Mouse (Mus musculus) ovary, adult 2 months (tissue): ENCODE results near the gene Gm11554. TPM values are rescaled to one million over a fixed set of nuclear protein-coding genes. Genes with fewer than 3 reads are reported as not detected.

Source experiments
- polyA plus RNA-seq: library from polyadenylated mRNA; depleted of rRNA; stranded (reverse); fragments of >200 nt; gene quantifications from 2 replicates; pipeline ENCODE4 v1.2.3, GENCODE M21; 2012; rRNA removed

Gm11554 gene
- not detected in 2 replicates for polyA plus RNA-seq

DNA sequence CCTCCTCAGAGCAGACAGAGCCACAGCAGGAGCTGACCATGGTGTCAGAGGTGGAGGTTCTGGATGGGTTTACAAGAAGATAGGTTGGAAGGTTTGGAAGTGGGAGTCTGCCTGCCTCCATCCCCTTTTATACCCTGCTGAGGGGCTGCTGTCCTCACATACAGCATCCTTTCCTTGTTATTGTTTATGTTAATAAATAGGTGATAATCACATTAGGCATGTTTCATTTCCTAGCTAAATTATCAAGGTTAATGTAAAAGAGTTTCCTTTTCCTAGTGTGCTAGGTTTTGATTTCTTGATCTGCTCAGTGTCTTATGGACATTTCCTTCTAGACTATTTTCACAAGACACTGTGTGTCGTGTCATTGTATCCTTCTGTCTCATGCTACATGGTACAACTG lies at the start of gene Gm11554:
TSS of gene Gm11554 (minus strand) at position 101 of the 400 bp plus-strand sequence.

DNA sequence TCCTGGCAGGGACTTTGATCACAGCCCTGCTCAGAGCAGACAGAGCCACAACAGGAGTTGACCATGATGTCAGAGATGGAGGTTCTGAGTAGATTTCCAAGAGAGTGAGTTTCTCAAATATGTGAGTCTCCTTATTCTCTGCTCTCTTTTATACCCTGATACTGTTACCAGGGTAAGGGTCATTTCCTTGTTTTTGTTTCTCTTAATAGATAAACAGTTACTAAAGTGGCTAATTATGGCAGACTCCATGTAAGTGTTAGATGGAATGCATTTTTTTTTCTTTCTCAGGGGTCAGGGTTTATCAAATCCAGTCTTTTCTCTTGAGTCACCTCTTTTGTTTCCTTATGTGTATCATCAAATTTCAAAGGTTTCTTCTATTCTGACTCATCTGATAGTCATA lies 47.3 kb upstream of the Gm11554 start, which contains the start of gene Krtap4-16:
TSS of gene Krtap4-16 (minus strand) at position 101 of the 400 bp plus-strand sequence.

DNA sequence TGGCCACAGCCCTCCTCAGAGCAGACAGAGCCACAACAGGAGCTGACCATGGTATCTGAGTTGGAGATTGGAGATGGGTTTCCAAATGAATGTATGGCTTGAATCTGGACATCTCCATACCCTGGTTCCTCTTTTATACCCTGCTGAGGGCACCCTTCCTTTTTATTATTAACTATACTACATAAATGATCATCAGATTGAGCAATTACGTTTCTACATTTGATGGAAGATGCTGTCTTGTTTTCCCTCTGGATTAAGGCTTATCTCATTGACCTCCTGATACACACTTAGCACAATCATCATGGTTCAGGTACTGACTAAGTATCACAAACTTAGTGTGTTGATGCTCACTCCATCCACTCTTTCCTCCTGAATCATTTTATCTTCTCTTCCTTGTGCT lies 33.7 kb upstream of the Gm11554 start, which contains the start of gene 2300003K06Rik:
TSS of gene 2300003K06Rik (minus strand) at position 101 of the 400 bp plus-strand sequence.

DNA sequence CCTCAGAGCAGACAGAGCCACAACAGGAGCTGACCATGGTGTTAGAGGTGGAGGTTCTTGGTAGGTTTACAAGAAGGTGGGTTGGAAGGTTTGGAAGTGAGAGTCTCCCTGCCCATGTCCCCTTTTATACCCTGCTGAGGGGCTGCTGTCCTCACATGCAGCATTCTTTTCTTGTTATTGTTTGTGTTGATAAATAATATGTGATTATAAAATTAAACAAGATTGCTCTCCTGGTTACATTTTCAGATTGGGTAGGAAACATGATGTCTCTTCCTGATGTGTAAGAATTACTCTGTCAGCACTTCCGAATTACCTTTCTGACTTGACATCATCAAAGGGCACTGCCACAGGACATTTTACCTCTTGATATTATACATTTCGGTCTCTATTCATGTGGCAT lies 11.3 kb upstream of the Gm11554 start, which contains the start of gene Gm11564:
TSS of gene Gm11564 (minus strand) at position 101 of the 400 bp plus-strand sequence.

DNA sequence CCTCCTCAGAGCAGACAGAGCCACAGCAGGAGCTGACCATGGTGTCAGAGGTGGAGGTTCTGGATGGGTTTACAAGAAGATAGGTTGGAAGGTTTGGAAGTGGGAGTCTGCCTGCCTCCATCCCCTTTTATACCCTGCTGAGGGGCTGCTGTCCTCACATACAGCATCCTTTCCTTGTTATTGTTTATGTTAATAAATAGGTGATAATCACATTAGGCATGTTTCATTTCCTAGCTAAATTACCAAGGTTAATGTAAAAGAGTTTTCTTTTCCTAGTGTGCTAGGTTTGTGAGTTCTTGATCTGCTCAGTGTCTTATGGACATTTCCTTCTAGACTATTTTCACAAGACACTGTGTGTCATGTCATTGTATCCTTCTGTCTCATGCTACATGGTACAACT lies 5.5 kb upstream of the Gm11554 start, which contains the start of gene Krtap4-13:
TSS of gene Krtap4-13 (minus strand) at position 101 of the 400 bp plus-strand sequence.

DNA sequence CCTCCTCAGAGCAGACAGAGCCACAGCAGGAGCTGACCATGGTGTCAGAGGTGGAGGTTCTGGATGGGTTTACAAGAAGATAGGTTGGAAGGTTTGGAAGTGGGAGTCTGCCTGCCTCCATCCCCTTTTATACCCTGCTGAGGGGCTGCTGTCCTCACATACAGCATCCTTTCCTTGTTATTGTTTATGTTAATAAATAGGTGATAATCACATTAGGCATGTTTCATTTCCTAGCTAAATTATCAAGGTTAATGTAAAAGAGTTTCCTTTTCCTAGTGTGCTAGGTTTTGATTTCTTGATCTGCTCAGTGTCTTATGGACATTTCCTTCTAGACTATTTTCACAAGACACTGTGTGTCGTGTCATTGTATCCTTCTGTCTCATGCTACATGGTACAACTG lies 5.4 kb downstream of the Gm11554 start, which contains the start of gene Gm11569:
TSS of gene Gm11569 (minus strand) at position 101 of the 400 bp plus-strand sequence.

DNA sequence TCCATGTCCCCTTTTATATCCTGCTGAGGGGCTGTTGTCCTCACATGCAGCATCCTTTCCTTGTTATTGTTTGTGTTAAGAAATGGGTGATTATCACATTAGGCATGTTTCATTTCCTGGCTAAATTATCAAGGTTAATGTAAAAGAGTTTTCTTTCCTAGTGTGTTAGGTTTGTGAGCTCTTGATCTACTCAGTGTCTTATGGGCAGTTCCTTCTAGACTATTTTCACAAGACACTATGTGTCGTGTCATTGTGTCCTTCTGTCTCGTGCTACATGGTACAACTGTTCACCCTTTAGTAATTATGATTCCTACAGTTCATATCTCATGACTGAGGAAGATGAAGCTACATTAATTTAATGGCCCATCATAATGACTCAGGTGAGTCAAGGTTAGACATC lies 10.9 kb downstream of the Gm11554 start, which contains the start of gene Gm11596:
TSS of gene Gm11596 (minus strand) at position 101 of the 400 bp plus-strand sequence.

DNA sequence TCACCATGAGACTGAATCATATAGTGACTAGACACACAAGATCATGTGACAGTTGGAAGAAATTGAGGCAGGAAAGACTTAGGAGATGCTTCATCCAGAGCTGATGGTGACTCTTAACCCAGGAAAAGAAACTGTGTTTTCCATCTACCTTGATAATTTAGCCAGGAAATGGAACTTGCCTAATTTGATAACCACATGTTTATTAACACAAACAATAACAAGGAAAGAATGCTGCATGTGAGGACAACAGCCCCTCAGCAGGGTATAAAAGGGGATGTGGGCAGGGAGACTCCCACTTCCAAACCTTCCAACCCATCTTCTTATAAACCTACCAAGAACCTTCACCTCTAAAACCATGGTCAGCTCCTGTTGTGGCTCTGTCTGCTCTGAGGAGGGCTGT lies 19.3 kb downstream of the Gm11554 start, which contains the start of gene Krtap4-9:
TSS of gene Krtap4-9 (plus strand) at position 301 of the 400 bp plus-strand sequence.

DNA sequence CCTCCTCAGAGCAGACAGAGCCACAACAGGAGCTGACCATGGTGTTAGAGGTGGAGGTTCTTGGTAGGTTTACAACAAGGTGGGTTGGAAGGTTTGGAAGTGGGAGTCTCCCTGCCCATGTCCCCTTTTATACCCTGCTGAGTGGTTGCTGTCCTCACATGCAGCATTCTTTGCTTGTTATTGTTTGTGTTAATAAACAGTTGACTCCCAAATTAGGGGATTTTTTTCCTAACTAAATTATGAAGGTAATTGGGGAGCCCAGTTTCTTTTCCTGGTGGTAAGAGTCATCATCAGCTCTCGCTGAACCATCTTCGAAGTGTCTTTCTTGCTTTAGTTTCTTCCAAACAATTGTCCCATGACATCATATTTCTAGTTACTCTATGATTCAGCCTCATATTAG lies 23.6 kb downstream of the Gm11554 start, which contains the start of gene Krtap4-8:
TSS of gene Krtap4-8 (minus strand) at position 101 of the 400 bp plus-strand sequence.

DNA sequence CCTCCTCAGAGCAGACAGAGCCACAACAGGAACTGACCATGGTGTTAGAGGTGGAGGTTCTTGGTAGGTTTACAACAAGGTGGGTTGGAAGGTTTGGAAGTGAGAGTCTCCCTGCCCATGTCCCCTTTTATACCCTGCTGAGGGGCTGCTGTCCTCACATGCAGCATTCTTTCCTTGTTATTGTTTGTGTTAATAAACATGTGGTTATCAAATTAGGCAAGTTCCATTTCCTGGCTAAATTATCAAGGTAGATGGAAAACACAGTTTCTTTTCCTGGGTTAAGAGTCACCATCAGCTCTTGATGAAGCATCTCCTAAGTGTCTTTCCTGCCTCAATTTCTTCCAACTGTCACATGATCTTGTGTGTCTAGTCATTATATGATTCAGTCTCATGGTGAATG lies 31.4 kb downstream of the Gm11554 start, which contains the start of gene Gm11595:
TSS of gene Gm11595 (minus strand) at position 101 of the 400 bp plus-strand sequence.

Other genes with a start within 250 kb of the Gm11554 start
- gene Krtap3-2, start 247.6 kb downstream of the Gm11554 start, polyA plus RNA-seq = not detected in 2 replicates
- not detected in 2 replicates for gene Gm11939, start 245.0 kb downstream of the Gm11554 start, polyA plus RNA-seq
- not detected in 2 replicates for gene Krtap3-1, start 237.8 kb downstream of the Gm11554 start, polyA plus RNA-seq
- not detected in 2 replicates for gene Krtap1-5, start 223.4 kb downstream of the Gm11554 start, polyA plus RNA-seq
- not detected in 2 replicates for gene Krtap1-4, start 220.8 kb downstream of the Gm11554 start, polyA plus RNA-seq
- gene Krtap1-3, start 213.1 kb downstream of the Gm11554 start, polyA plus RNA-seq = not detected in 2 replicates
- gene Krtap9-3, start 206.3 kb downstream of the Gm11554 start, polyA plus RNA-seq = not detected in 2 replicates
- not detected in 2 replicates for gene Gm11938, start 201.1 kb downstream of the Gm11554 start, polyA plus RNA-seq
- gene Gm11937, start 194.3 kb downstream of the Gm11554 start, polyA plus RNA-seq = not detected in 2 replicates
- gene Krtap2-4, start 189.6 kb downstream of the Gm11554 start, polyA plus RNA-seq = not detected in 2 replicates
- gene Gm11562, start 184.0 kb downstream of the Gm11554 start, polyA plus RNA-seq = 0.18 and 0.21 TPM in 2 replicates
- not detected in 2 replicates for gene Krtap4-1, start 176.2 kb downstream of the Gm11554 start, polyA plus RNA-seq
- gene Krtap4-2, start 169.4 kb downstream of the Gm11554 start, polyA plus RNA-seq = not detected in 2 replicates
- gene Krtap4-7, start 160.4 kb downstream of the Gm11554 start, polyA plus RNA-seq = not detected in 2 replicates
- gene Gm11555, start 154.2 kb downstream of the Gm11554 start, polyA plus RNA-seq = not detected in 2 replicates
- gene Gm11563, start 145.5 kb downstream of the Gm11554 start, polyA plus RNA-seq = not detected in 2 replicates
- 0.18 and 0.26 TPM in 2 replicates for gene Krtap4-6, start 138.5 kb downstream of the Gm11554 start, polyA plus RNA-seq
- gene Gm14190, start 113.7 kb downstream of the Gm11554 start, polyA plus RNA-seq = not detected in 2 replicates
- not detected in 2 replicates for gene Gm14180, start 70.2 kb downstream of the Gm11554 start, polyA plus RNA-seq
- not detected in 2 replicates for gene Gm11595, start 31.5 kb downstream of the Gm11554 start, polyA plus RNA-seq
- not detected in 2 replicates for gene Krtap4-8, start 23.7 kb downstream of the Gm11554 start, polyA plus RNA-seq
- gene Krtap4-9, start 19.2 kb downstream of the Gm11554 start, polyA plus RNA-seq = not detected in 2 replicates
- gene Gm11596, start 11.0 kb downstream of the Gm11554 start, polyA plus RNA-seq = not detected in 2 replicates
- not detected in 2 replicates for gene Gm11569, start 5.5 kb downstream of the Gm11554 start, polyA plus RNA-seq
- gene Krtap4-13, start 5.4 kb upstream of the Gm11554 start, polyA plus RNA-seq = not detected in 2 replicates
- not detected in 2 replicates for gene Gm11564, start 11.2 kb upstream of the Gm11554 start, polyA plus RNA-seq
- gene 2300003K06Rik, start 33.6 kb upstream of the Gm11554 start, polyA plus RNA-seq = not detected in 2 replicates
- gene Krtap4-16, start 47.2 kb upstream of the Gm11554 start, polyA plus RNA-seq = not detected in 2 replicates
- gene Gm11568, start 53.5 kb upstream of the Gm11554 start, polyA plus RNA-seq = not detected in 2 replicates
- gene Gm11559, start 60.0 kb upstream of the Gm11554 start, polyA plus RNA-seq = not detected in 2 replicates
- gene Krtap9-1, start 68.9 kb upstream of the Gm11554 start, polyA plus RNA-seq = not detected in 2 replicates
- gene Gm11567, start 74.7 kb upstream of the Gm11554 start, polyA plus RNA-seq = not detected in 2 replicates
- gene Krtap31-1, start 103.5 kb upstream of the Gm11554 start, polyA plus RNA-seq = not detected in 2 replicates
- gene Gm11565, start 110.3 kb upstream of the Gm11554 start, polyA plus RNA-seq = not detected in 2 replicates
- gene Krtap31-2, start 131.8 kb upstream of the Gm11554 start, polyA plus RNA-seq = not detected in 2 replicates
- gene Krtap9-5, start 144.0 kb upstream of the Gm11554 start, polyA plus RNA-seq = not detected in 2 replicates
- not detected in 2 replicates for gene Krtap29-1, start 174.6 kb upstream of the Gm11554 start, polyA plus RNA-seq
- gene Krtap16-1, start 182.2 kb upstream of the Gm11554 start, polyA plus RNA-seq = not detected in 2 replicates
- 0.23 TPM in 1 of 2 replicates, not detected in the other for gene Krtap17-1, start 189.5 kb upstream of the Gm11554 start, polyA plus RNA-seq
- gene Krt33a, start 211.8 kb upstream of the Gm11554 start, polyA plus RNA-seq = not detected in 2 replicates
- gene Krt33b, start 225.4 kb upstream of the Gm11554 start, polyA plus RNA-seq = not detected in 2 replicates
- gene Krt34, start 237.1 kb upstream of the Gm11554 start, polyA plus RNA-seq = not detected in 2 replicates
- not detected in 2 replicates for gene Krt31, start 246.1 kb upstream of the Gm11554 start, polyA plus RNA-seq